Mouse (Mus musculus) lung, adult 10 weeks (tissue): ENCODE measurements around the gene Fnip2. TPM values are rescaled to one million over a fixed set of nuclear protein-coding genes. Genes with fewer than 3 reads are reported as not detected.

Source experiments
- polyA plus RNA-seq: library from polyadenylated mRNA; stranded (reverse); fragments of 350-450 nt; fragmentation: Illumina TruSeq; extraction: RNeasy Lipid Tissue Mini Kit (QIAGEN cat#74804); gene quantifications from one replicate; pipeline ENCODE4 v1.2.3, GENCODE M21; 2014; ENCODE audit warnings: low read depth, low replicate concordance; ENCODE audit not compliant: insufficient read depth

The Fnip2 gene
- polyA plus RNA-seq: 4.4 TPM

GRCm38 (mm10) chr3:79567703-79568362 is at the start of gene Fnip2:
Gene Fnip2 (minus strand): TSS chr3:79567796.

GRCm38 (mm10) chr3:79590863-79591792 is 23.5 kb upstream of the Fnip2 start, which contains the start of gene Ppid:
Gene Ppid (plus strand): TSS chr3:79591342.

Other genes with a start within 250 kb of the Fnip2 start
- gene Gm17359, start 231.1 kb downstream of the Fnip2 start, polyA plus RNA-seq: not detected
- gene Ppid, start 23.5 kb upstream of the Fnip2 start, polyA plus RNA-seq: 34.3 TPM
- gene 4930579G24Rik, start 61.3 kb upstream of the Fnip2 start, polyA plus RNA-seq: 1.8 TPM
- 26.1 TPM for gene Etfdh, start 61.7 kb upstream of the Fnip2 start, polyA plus RNA-seq
- 0.19 TPM for gene Rxfp1, start 170.1 kb upstream of the Fnip2 start, polyA plus RNA-seq